Mouse (Mus musculus) heart, adult 2 months (tissue): ENCODE results near the gene Gm28729. TPM values are rescaled to one million over a fixed set of nuclear protein-coding genes. Genes with fewer than 3 reads are reported as not detected.
A peak's percentile ranks its signal among the peaks of the same experiment; 100 is the strongest.

Experiments
- DNase-seq, 2 experiments: peaks; one replicate each; pipeline ENCODE4 v3.0.0; 2021
- H3K27ac ChIP-seq: fragments of 200-600 bp; 2 replicates; pipeline ENCODE4 v1.8.1; 2022
- H3K27me3 ChIP-seq: fragments of 200-500 bp; 2 replicates; pipeline ENCODE4 v1.6.1; 2012; ENCODE audit warnings: mild to moderate bottlenecking, low read length, inconsistent platforms, mixed read lengths; ENCODE audit not compliant: control insufficient read depth, insufficient read depth
- H3K36me3 ChIP-seq: fragments of 200-500 bp; 2 replicates; pipeline ENCODE4 v1.6.1; 2012; ENCODE audit warnings: low read length, inconsistent platforms; ENCODE audit not compliant: control insufficient read depth, insufficient read depth
- H3K4me1 ChIP-seq: fragments of 200-500 bp; 2 replicates; pipeline ENCODE4 v1.6.1; 2011; ENCODE audit warnings: low read length; ENCODE audit not compliant: control insufficient read depth, insufficient read depth
- H3K4me3 ChIP-seq: fragments of 200-600 bp; 2 replicates; pipeline ENCODE4 v1.8.1; 2022
- H3K79me2 ChIP-seq: fragments of 200-500 bp; replicated peaks from 2 replicates; pipeline ENCODE4 v1.6.1; 2012; ENCODE audit warnings: mild to moderate bottlenecking, inconsistent platforms, low read length, moderate library complexity, mixed read lengths; ENCODE audit not compliant: control insufficient read depth, insufficient read depth
- H3K9ac ChIP-seq: fragments of 200-500 bp; 2 replicates; pipeline ENCODE4 v1.6.1; 2012; ENCODE audit warnings: low read depth, mild to moderate bottlenecking, control low read depth, inconsistent platforms, low read length, mixed read lengths
- CTCF ChIP-seq: fragments of 200-600 bp; IDR thresholded peaks from 2 replicates; pipeline ENCODE4 v1.8.1; 2022; ENCODE audit warnings: antibody characterized with exemption, mild to moderate bottlenecking, moderate library complexity
- EP300 ChIP-seq: fragments of 200-500 bp; IDR thresholded peaks from 2 replicates; pipeline ENCODE4 v1.6.1; 2011; ENCODE audit warnings: low read depth, low read length, control low read depth; ENCODE audit not compliant: insufficient read depth
- POLR2A ChIP-seq: fragments of 200-500 bp; IDR thresholded peaks from 2 replicates; pipeline ENCODE4 v1.6.1; 2011; ENCODE audit warnings: mild to moderate bottlenecking, low read depth, low read length, control low read depth; ENCODE audit not compliant: insufficient read depth
- WGBS: fragments of 180-500 bp; shearing (Covaris S2); methylation state at CpG from one replicate; pipeline ENCODE4 v1.1.7; 2018; 5-methylcytosine and 5-hydroxymethylcytosine counted together
- intact Hi-C: fragments of 180-260 bp; cut with DNase I; formaldehyde crosslinking; loops from one replicate; pipeline ENCODE4 v1.15.1; 2025
- polyA plus RNA-seq: library from polyadenylated mRNA; depleted of rRNA; stranded (reverse); fragments of >200 nt; gene quantifications from 2 replicates; pipeline ENCODE4 v1.2.3, GENCODE M21; 2012
- total RNA-seq, 2 experiments: library from RNA; stranded (reverse); gene quantifications; 2 replicates each; pipeline ENCODE4 v1.2.3; 2021

The Gm28729 gene
- total and polyA plus RNA-seq, 3 experiments: not detected

- DNase-seq: no peak
- no peaks in the 10 kb centered on the region; the same call in 1 of the 2 replicates for H3K36me3 ChIP-seq
- no peak for TF ChIP-seq EP300
- no peak for TF ChIP-seq CTCF
- no peak for TF ChIP-seq POLR2A
- intact Hi-C loops: no loop called here
- H3K79me2 ChIP-seq: no peaks in the 10 kb centered on the region
- WGBS: 63% methylated on average over 1 of the region's 1 CpGs
- no peak overlapping the region for H3K4me3 ChIP-seq
- no peak overlapping the region for H3K27ac ChIP-seq
- no peaks in the 10 kb centered on the region for H3K27me3 ChIP-seq
- no peaks in the 10 kb centered on the region for H3K4me1 ChIP-seq
- no peak overlapping the region for H3K9ac ChIP-seq
These were observed 33.5 kb upstream of the Gm28729 start for GRCm38 (mm10) chr9:96558594-96558993.

- WGBS: 86% methylated on average over 1 of the region's 1 CpGs
- Histone ChIP-seq H3K36me3 (no peaks in the 10 kb centered on the region; the same call in 1 of the 2 replicates), H3K27me3 (no peaks in the 10 kb centered on the region), H3K79me2 (no peaks in the 10 kb centered on the region), H3K4me3 (no peak overlapping the region), H3K4me1 (no peaks in the 10 kb centered on the region), H3K9ac (no peak overlapping the region), H3K27ac (no peak overlapping the region)
- TF ChIP-seq EP300: no peak
- 0 out of 2 replicates have a peak, but pooled peaks have one; percentile 28 for TF ChIP-seq CTCF
- TF ChIP-seq POLR2A: no peak
- intact Hi-C loops: no loop called here
- DNase-seq: no peak
These were observed 29.0 kb upstream of the Gm28729 start for GRCm38 (mm10) chr9:96554095-96554494.

GRCm38 (mm10) chr9:96545410-96545809 is 20.3 kb upstream of the Gm28729 start:
- Histone ChIP-seq H3K4me1 (no peaks in the 10 kb centered on the region), H3K4me3 (no peak overlapping the region), H3K79me2 (no peaks in the 10 kb centered on the region), H3K27me3 (no peaks in the 10 kb centered on the region), H3K9ac (no peak overlapping the region), H3K27ac (no peak overlapping the region), H3K36me3 (no peaks in the 10 kb centered on the region)
- intact Hi-C loops: no loop called here
- no peak for TF ChIP-seq CTCF
- TF ChIP-seq EP300: no peak
- TF ChIP-seq POLR2A: no peak
- no peak for DNase-seq
- 75% methylated on average over 13 of the region's 13 CpGs for WGBS

GRCm38 (mm10) chr9:96543643-96544640 is 18.9 kb upstream of the Gm28729 start:
- intact Hi-C loops: no loop called here
- no peaks in the 10 kb centered on the region for H3K79me2 ChIP-seq
- no peak overlapping the region for H3K27ac ChIP-seq
- no peaks in the 10 kb centered on the region for H3K36me3 ChIP-seq
- peak; percentile 69 to 71 for DNase-seq
- WGBS: 22% methylated on average over 27 of the region's 27 CpGs
- H3K4me1 ChIP-seq: no peaks in the 10 kb centered on the region
- TF ChIP-seq CTCF: peak; percentile 73
- no peak for TF ChIP-seq EP300
- TF ChIP-seq POLR2A: no peak
- H3K4me3 ChIP-seq: no peak overlapping the region
- H3K27me3 ChIP-seq: no peaks in the 10 kb centered on the region
- H3K9ac ChIP-seq: peak overlapping the region; percentile 18; the same call in 1 of the 2 replicates

- Histone ChIP-seq H3K27me3 (no peaks in the 10 kb centered on the region), H3K9ac (no peak overlapping the region), H3K27ac (no peak overlapping the region), H3K4me1 (no peaks in the 10 kb centered on the region), H3K79me2 (no peaks in the 10 kb centered on the region), H3K4me3 (no peak overlapping the region), H3K36me3 (no peaks in the 10 kb centered on the region)
- TF ChIP-seq POLR2A (no peak), EP300 (no peak), CTCF (no peak)
- intact Hi-C loops: no loop called here
- 61% methylated on average over 10 of the region's 10 CpGs for WGBS
- no peak for DNase-seq
These were observed 13.9 kb upstream of the Gm28729 start for GRCm38 (mm10) chr9:96538916-96539315.

GRCm38 (mm10) chr9:96537615-96537919 is 12.5 kb upstream of the Gm28729 start:
- 88% methylated on average over 6 of the region's 6 CpGs for WGBS
- Histone ChIP-seq H3K36me3 (no peaks in the 10 kb centered on the region), H3K4me1 (no peaks in the 10 kb centered on the region), H3K9ac (no peak overlapping the region), H3K27ac (no peak overlapping the region), H3K4me3 (no peak overlapping the region), H3K79me2 (no peaks in the 10 kb centered on the region), H3K27me3 (no peaks in the 10 kb centered on the region)
- intact Hi-C loops: no loop called here
- no peak for DNase-seq
- no peak for TF ChIP-seq EP300
- no peak for TF ChIP-seq CTCF
- TF ChIP-seq POLR2A: no peak
